Mouse (Mus musculus) lung, embryonic 16.5 days (tissue): ENCODE results near the gene Hes5. TPM values are rescaled to one million over a fixed set of nuclear protein-coding genes. Genes with fewer than 3 reads are reported as not detected.

Experiments used
- ATAC-seq: fragments of 200-750 bp; cut with Nextera tagmentation; 2 replicates; pipeline ENCODE4 v1.8.0; 2017; ENCODE audit warnings: low read depth, mild to moderate bottlenecking, moderate library complexity
- H3K27ac ChIP-seq: fragments of 300-500 bp; sonication (generic); 2 replicates; pipeline ENCODE4 v1.5.1; 2014; ENCODE audit warnings: mild to moderate bottlenecking, control low read depth, low read length
- H3K27me3 ChIP-seq: fragments of 300-500 bp; sonication (generic); 2 replicates; pipeline ENCODE4 v1.6.1; 2014; ENCODE audit warnings: low read depth, low read length, mixed read lengths; ENCODE audit not compliant: control insufficient read depth, insufficient read depth
- H3K36me3 ChIP-seq: fragments of 300-500 bp; sonication (generic); 2 replicates; pipeline ENCODE4 v1.6.1; 2014; ENCODE audit warnings: low read length; ENCODE audit not compliant: control insufficient read depth, insufficient read depth
- H3K4me1 ChIP-seq: fragments of 300-500 bp; sonication (generic); replicated peaks from 2 replicates; pipeline ENCODE4 v1.6.1; 2014; ENCODE audit warnings: low read length, mixed read lengths; ENCODE audit not compliant: control insufficient read depth, insufficient read depth
- H3K4me2 ChIP-seq: fragments of 300-500 bp; sonication (generic); 2 replicates; pipeline ENCODE4 v1.6.1; 2014; ENCODE audit warnings: low read depth, low read length, control low read depth
- H3K4me3 ChIP-seq: fragments of 300-500 bp; sonication (generic); 2 replicates; pipeline ENCODE4 v1.5.1; 2014; ENCODE audit warnings: mild to moderate bottlenecking, low read length, control low read depth
- H3K9ac ChIP-seq: fragments of 300-500 bp; sonication (generic); 2 replicates; pipeline ENCODE4 v1.6.1; 2014; ENCODE audit warnings: low read length, control low read depth
- H3K9me3 ChIP-seq: fragments of 300-500 bp; sonication (generic); 2 replicates; pipeline ENCODE4 v1.6.1; 2016; ENCODE audit warnings: low read length; ENCODE audit not compliant: control insufficient read depth
- WGBS: fragments of 180-500 bp; shearing (Covaris S2); extraction: QIAGEN DNeasy Blood & Tissue Kit; methylation state at CpG from one replicate; pipeline ENCODE4 v1.1.7; 2014; 5-methylcytosine and 5-hydroxymethylcytosine counted together
- polyA plus RNA-seq: library from polyadenylated mRNA; unstranded; fragments of >200 nt; fragmentation: Nextera tagmentation; extraction: Ambion mirVana; gene quantifications from 2 replicates; pipeline ENCODE4 v1.2.1, GENCODE M21; 2015

Gene Hes5
- polyA plus RNA-seq, 1 experiment from 2014 or later: 0.54 TPM

DNA sequence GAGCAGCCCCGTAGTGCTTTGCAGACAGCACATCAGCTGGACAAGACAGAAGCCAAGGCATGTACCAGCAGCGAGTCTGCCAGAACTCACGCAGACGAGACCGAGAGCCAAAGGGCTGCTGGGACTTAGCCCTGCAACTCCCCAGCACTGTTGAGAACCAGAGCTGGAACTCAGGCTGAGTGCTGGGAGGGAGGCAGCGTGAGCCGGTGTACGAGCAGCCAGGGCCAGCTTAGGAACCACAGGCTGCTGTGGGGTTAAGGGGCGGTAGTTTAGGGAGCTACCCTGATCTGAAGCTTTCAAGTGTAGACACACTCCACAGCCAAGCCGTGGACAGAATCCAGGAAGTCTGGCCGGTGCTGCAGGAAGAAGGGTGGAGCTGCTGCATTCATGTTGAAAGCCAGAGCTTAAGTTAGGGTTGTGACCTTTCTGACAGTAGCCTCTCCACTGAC is 13.5 kb downstream of the Hes5 start:
- no peak for ATAC-seq
- H3K9ac ChIP-seq: no peak overlapping the region
- H3K9me3 ChIP-seq: no peaks in the 10 kb centered on the region
- H3K4me3 ChIP-seq: no peak overlapping the region
- 83% methylated on average over 11 of the region's 11 CpGs for WGBS
- H3K4me2 ChIP-seq: no peak overlapping the region
- peaks cover 86% of the 10 kb centered on the region for H3K36me3 ChIP-seq
- H3K27ac ChIP-seq: no peak overlapping the region
- H3K27me3 ChIP-seq: no peaks in the 10 kb centered on the region
- H3K4me1 ChIP-seq: no peaks in the 10 kb centered on the region

- peaks cover 2% of the 10 kb centered on the region; the same call in 1 of the 2 replicates for H3K4me1 ChIP-seq
- no peak overlapping the region for H3K4me2 ChIP-seq
- H3K27me3 ChIP-seq: no peaks in the 10 kb centered on the region; the same call in 1 of the 2 replicates
- H3K4me3 ChIP-seq: no peak overlapping the region
- peaks cover 42% of the 10 kb centered on the region for H3K36me3 ChIP-seq
- H3K9me3 ChIP-seq: no peaks in the 10 kb centered on the region
- 77% methylated on average over 4 of the region's 4 CpGs for WGBS
- H3K27ac ChIP-seq: no peak overlapping the region
- no peak for ATAC-seq
- no peak overlapping the region for H3K9ac ChIP-seq
These were observed 19.4 kb downstream of the Hes5 start for GRCm38 (mm10) chr4:154980110-154980509.

GRCm38 (mm10) chr4:154981076-154981475 is 20.4 kb downstream of the Hes5 start:
- Histone ChIP-seq H3K4me2 (no peak overlapping the region), H3K9me3 (no peaks in the 10 kb centered on the region), H3K27me3 (no peaks in the 10 kb centered on the region; the same call in 1 of the 2 replicates), H3K9ac (no peak overlapping the region), H3K4me3 (no peak overlapping the region), H3K4me1 (peaks cover 7% of the 10 kb centered on the region), H3K27ac (peak overlapping the region; percentile 70), H3K36me3 (peaks cover 36% of the 10 kb centered on the region)
- WGBS: 64% methylated on average over 6 of the region's 6 CpGs
- peak; percentile 53 for ATAC-seq

DNA sequence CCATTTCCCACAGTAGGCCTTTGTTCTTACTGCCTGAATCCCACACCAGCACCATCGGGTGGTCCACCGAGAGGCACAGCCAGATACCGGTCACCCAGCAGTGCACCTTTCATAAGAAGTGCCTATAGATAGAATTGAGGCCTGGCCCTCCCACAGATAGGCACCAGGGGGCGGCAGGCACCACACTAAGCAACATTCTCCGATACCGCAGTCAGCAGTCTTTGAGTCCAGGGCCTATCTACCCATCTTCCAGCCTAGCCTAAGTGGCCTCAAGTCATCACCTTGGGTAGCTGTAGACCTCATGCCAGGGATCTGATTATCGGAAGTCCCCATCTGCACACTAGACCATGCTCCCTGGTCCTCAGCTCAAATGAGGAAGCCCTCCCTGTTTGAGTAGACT is 20.8 kb downstream of the Hes5 start:
- Histone ChIP-seq H3K9ac (no peak overlapping the region), H3K4me3 (no peak overlapping the region), H3K27me3 (no peaks in the 10 kb centered on the region; the same call in 1 of the 2 replicates), H3K4me2 (no peak overlapping the region), H3K4me1 (peaks cover 9% of the 10 kb centered on the region), H3K27ac (peak overlapping the region; percentile 70), H3K36me3 (peaks cover 32% of the 10 kb centered on the region), H3K9me3 (no peaks in the 10 kb centered on the region)
- 28% methylated on average over 7 of the region's 7 CpGs for WGBS
- peak; percentile 65 for ATAC-seq

- H3K27me3 ChIP-seq: no peaks in the 10 kb centered on the region; the same call in 1 of the 2 replicates
- H3K4me2 ChIP-seq: no peak overlapping the region
- peaks cover 25% of the 10 kb centered on the region for H3K36me3 ChIP-seq
- H3K4me1 ChIP-seq: peaks cover 9% of the 10 kb centered on the region
- 68% methylated on average over 19 of the region's 19 CpGs for WGBS
- no peaks in the 10 kb centered on the region for H3K9me3 ChIP-seq
- H3K4me3 ChIP-seq: no peak overlapping the region
- H3K9ac ChIP-seq: no peak overlapping the region
- no peak for ATAC-seq
- H3K27ac ChIP-seq: no peak overlapping the region
These were observed 21.8 kb downstream of the Hes5 start for GRCm38 (mm10) chr4:154982247-154983120.

DNA sequence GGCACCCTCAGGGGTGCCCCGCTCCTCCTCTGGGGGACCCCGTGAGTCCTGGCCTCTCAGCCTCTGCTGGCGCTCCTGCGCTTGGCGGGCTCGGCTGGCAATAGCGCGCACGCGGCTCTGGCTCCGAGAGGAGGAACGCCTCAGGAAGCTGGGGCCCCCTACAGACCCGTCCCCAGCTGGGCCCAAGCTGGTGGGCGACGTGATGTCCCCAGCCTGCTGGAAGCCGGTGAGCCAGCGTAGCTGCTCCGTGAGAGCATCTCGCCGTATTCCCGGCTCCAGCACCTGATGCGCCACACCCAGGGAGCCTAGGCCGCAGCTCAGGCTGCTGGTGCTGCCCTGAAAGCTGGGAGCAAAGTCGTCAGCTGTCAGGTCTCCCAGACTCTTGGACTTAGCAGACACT is 23.0 kb downstream of the Hes5 start:
- Histone ChIP-seq H3K4me2 (no peak overlapping the region), H3K4me3 (no peak overlapping the region), H3K4me1 (peaks cover 9% of the 10 kb centered on the region), H3K9me3 (no peaks in the 10 kb centered on the region), H3K9ac (peak overlapping the region; percentile 39; the same call in 1 of the 2 replicates), H3K27ac (no peak overlapping the region), H3K36me3 (peaks cover 12% of the 10 kb centered on the region), H3K27me3 (no peaks in the 10 kb centered on the region; the same call in 1 of the 2 replicates)
- no peak for ATAC-seq
- WGBS: 24% methylated on average over 24 of the region's 24 CpGs

GRCm38 (mm10) chr4:154985151-154985777 is 24.5 kb downstream of the Hes5 start:
- no peaks in the 10 kb centered on the region; the same call in 1 of the 2 replicates for H3K27me3 ChIP-seq
- H3K9ac ChIP-seq: peak overlapping the region; percentile 41; the same call in 1 of the 2 replicates
- ATAC-seq: no peak
- H3K4me2 ChIP-seq: no peak overlapping the region
- peaks cover 9% of the 10 kb centered on the region for H3K4me1 ChIP-seq
- peaks cover 4% of the 10 kb centered on the region; the same call in 1 of the 2 replicates for H3K36me3 ChIP-seq
- WGBS: 84% methylated on average over 5 of the region's 5 CpGs
- no peak overlapping the region for H3K27ac ChIP-seq
- no peaks in the 10 kb centered on the region for H3K9me3 ChIP-seq
- H3K4me3 ChIP-seq: no peak overlapping the region

- Histone ChIP-seq H3K4me3 (no peak overlapping the region), H3K4me1 (peaks cover 9% of the 10 kb centered on the region), H3K27ac (no peak overlapping the region), H3K9me3 (no peaks in the 10 kb centered on the region), H3K36me3 (0 out of 2 replicates have a peak, but pooled peaks cover 2% of the 10 kb centered on the region), H3K27me3 (no peaks in the 10 kb centered on the region; the same call in 1 of the 2 replicates), H3K4me2 (peak overlapping the region; percentile 11; the same call in 1 of the 2 replicates), H3K9ac (peak overlapping the region; percentile 41; the same call in 1 of the 2 replicates)
- 9% methylated on average over 17 of the region's 17 CpGs for WGBS
- ATAC-seq: peak; percentile 12; the same call in 1 of the 2 replicates
These were observed 25.4 kb downstream of the Hes5 start for GRCm38 (mm10) chr4:154986096-154986495.

DNA sequence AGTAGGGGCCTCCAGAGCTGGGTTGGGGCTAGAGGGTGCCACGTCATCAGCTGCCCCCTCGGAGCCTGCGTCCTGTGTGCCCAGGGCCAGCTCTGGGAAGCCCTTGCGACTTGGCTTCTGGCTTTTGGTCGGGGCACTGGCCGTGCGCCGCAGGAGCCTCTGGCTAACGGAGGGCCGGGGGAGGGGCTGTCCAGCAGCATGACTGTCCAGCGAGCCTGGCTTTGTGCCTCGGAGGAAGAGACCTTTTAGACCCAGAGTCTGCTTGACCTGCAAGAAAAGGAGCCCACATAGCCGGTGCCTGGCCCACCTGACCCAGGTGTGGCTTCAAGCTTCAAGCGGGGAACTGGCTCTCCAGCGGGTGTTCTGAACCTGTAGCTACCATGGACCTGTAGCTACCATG is 26.0 kb downstream of the Hes5 start:
- Histone ChIP-seq H3K9ac (no peak overlapping the region), H3K27ac (no peak overlapping the region), H3K4me3 (no peak overlapping the region), H3K4me2 (no peak overlapping the region), H3K27me3 (no peaks in the 10 kb centered on the region; the same call in 1 of the 2 replicates), H3K4me1 (peaks cover 7% of the 10 kb centered on the region), H3K36me3 (no peaks in the 10 kb centered on the region), H3K9me3 (no peaks in the 10 kb centered on the region)
- 76% methylated on average over 15 of the region's 15 CpGs for WGBS
- no peak for ATAC-seq
